Mouse (Mus musculus): ENCODE results near the gene Pax3. TPM values are rescaled to one million over a fixed set of nuclear protein-coding genes. Genes with fewer than 3 reads are reported as not detected.

Gene Pax3
- polyA plus RNA-seq, 1 experiment from 2014 or later, result 0.19 TPM

GRCm38 (mm10) chr1:78194381-78195047, 2.4 kb downstream of the Pax3 start:
- Histone ChIP-seq H3K27ac (ENCODE audit: low read depth, low read length) (no peak overlapping the region), H3K9me3 (replicated peaks; ENCODE audit: control insufficient read depth, low read length) (no peaks in the 10 kb centered on the region), H3K4me1 (ENCODE audit: control insufficient read depth, insufficient read depth, low read length) (0 out of 2 replicates have a peak, but pooled peaks cover 2% of the 10 kb centered on the region), H3K36me3 (ENCODE audit: control insufficient read depth, insufficient read depth, low read length) (no peaks in the 10 kb centered on the region), H3K27me3 (ENCODE audit: control insufficient read depth, insufficient read depth, low read length) (peaks cover 99% of the 10 kb centered on the region), H3K4me3 (ENCODE audit: low read depth, low read length) (no peak overlapping the region), H3K4me2 (no peak overlapping the region), H3K9ac (ENCODE audit: low read depth, low read length) (no peak overlapping the region)
- 4% methylated on average over 6 of the region's 6 CpGs for WGBS (ENCODE audit: insufficient replicate concordance)
- ATAC-seq (replicated peaks; ENCODE audit: insufficient number of reproducible peaks, low FRiP score, low TSS enrichment), result no peak

- ATAC-seq (replicated peaks; ENCODE audit: insufficient number of reproducible peaks, low FRiP score, low TSS enrichment), result no peak
- H3K4me2 ChIP-seq, result no peak overlapping the region
These were observed 3.4 kb downstream of the Pax3 start for GRCm38 (mm10) chr1:78193465-78193991.

GRCm38 (mm10) chr1:78192746-78193464, 4.0 kb downstream of the Pax3 start:
- ATAC-seq (replicated peaks; ENCODE audit: insufficient number of reproducible peaks, low FRiP score, low TSS enrichment), result no peak
- Histone ChIP-seq H3K9ac (ENCODE audit: low read depth, low read length) (no peak overlapping the region), H3K4me1 (ENCODE audit: control insufficient read depth, insufficient read depth, low read length) (0 out of 2 replicates have a peak, but pooled peaks cover 2% of the 10 kb centered on the region), H3K36me3 (ENCODE audit: control insufficient read depth, insufficient read depth, low read length) (no peaks in the 10 kb centered on the region), H3K9me3 (replicated peaks; ENCODE audit: control insufficient read depth, low read length) (no peaks in the 10 kb centered on the region), H3K27ac (ENCODE audit: low read depth, low read length) (no peak overlapping the region), H3K4me2 (no peak overlapping the region), H3K27me3 (ENCODE audit: control insufficient read depth, insufficient read depth, low read length) (peaks cover 98% of the 10 kb centered on the region), H3K4me3 (ENCODE audit: low read depth, low read length) (no peak overlapping the region)
- WGBS (ENCODE audit: insufficient replicate concordance), result 1% methylated on average over 20 of the region's 20 CpGs

More at GRCm38 (mm10) chr1:78193465-78193991, 3.4 kb downstream of the Pax3 start:
- no peaks in the 10 kb centered on the region for H3K36me3 ChIP-seq (ENCODE audit: control insufficient read depth, insufficient read depth, low read length)
- no peaks in the 10 kb centered on the region for H3K9me3 ChIP-seq (replicated peaks; ENCODE audit: control insufficient read depth, low read length)
- H3K27me3 ChIP-seq (ENCODE audit: control insufficient read depth, insufficient read depth, low read length), result peaks cover 98% of the 10 kb centered on the region
- H3K27ac ChIP-seq (ENCODE audit: low read depth, low read length), result no peak overlapping the region
- no peak overlapping the region for H3K4me3 ChIP-seq (ENCODE audit: low read depth, low read length)
- 2% methylated on average over 20 of the region's 20 CpGs for WGBS (ENCODE audit: insufficient replicate concordance)
- no peak overlapping the region for H3K9ac ChIP-seq (ENCODE audit: low read depth, low read length)
- 0 out of 2 replicates have a peak, but pooled peaks cover 2% of the 10 kb centered on the region for H3K4me1 ChIP-seq (ENCODE audit: control insufficient read depth, insufficient read depth, low read length)

- no peak for ATAC-seq (replicated peaks; ENCODE audit: insufficient number of reproducible peaks, low FRiP score, low TSS enrichment)
- Histone ChIP-seq H3K27me3 (ENCODE audit: control insufficient read depth, insufficient read depth, low read length) (peaks cover 98% of the 10 kb centered on the region), H3K9me3 (replicated peaks; ENCODE audit: control insufficient read depth, low read length) (no peaks in the 10 kb centered on the region), H3K9ac (ENCODE audit: low read depth, low read length) (no peak overlapping the region), H3K4me2 (no peak overlapping the region), H3K27ac (ENCODE audit: low read depth, low read length) (no peak overlapping the region), H3K36me3 (ENCODE audit: control insufficient read depth, insufficient read depth, low read length) (no peaks in the 10 kb centered on the region), H3K4me3 (ENCODE audit: low read depth, low read length) (no peak overlapping the region), H3K4me1 (ENCODE audit: control insufficient read depth, insufficient read depth, low read length) (0 out of 2 replicates have a peak, but pooled peaks cover 2% of the 10 kb centered on the region)
- 4% methylated on average over 19 of the region's 19 CpGs for WGBS (ENCODE audit: insufficient replicate concordance)
These were observed 4.7 kb downstream of the Pax3 start for GRCm38 (mm10) chr1:78192217-78192735.

GRCm38 (mm10) chr1:78191761-78192160, 5.2 kb downstream of the Pax3 start:
- Histone ChIP-seq H3K36me3 (ENCODE audit: control insufficient read depth, insufficient read depth, low read length) (no peaks in the 10 kb centered on the region), H3K4me1 (ENCODE audit: control insufficient read depth, insufficient read depth, low read length) (0 out of 2 replicates have a peak, but pooled peaks cover 2% of the 10 kb centered on the region), H3K4me2 (no peak overlapping the region), H3K9me3 (replicated peaks; ENCODE audit: control insufficient read depth, low read length) (no peaks in the 10 kb centered on the region), H3K4me3 (ENCODE audit: low read depth, low read length) (no peak overlapping the region), H3K27me3 (ENCODE audit: control insufficient read depth, insufficient read depth, low read length) (peaks cover 98% of the 10 kb centered on the region), H3K9ac (ENCODE audit: low read depth, low read length) (no peak overlapping the region), H3K27ac (ENCODE audit: low read depth, low read length) (no peak overlapping the region)
- ATAC-seq (replicated peaks; ENCODE audit: insufficient number of reproducible peaks, low FRiP score, low TSS enrichment), result no peak
- WGBS (ENCODE audit: insufficient replicate concordance), result 44% methylated on average over 1 of the region's 1 CpGs

GRCm38 (mm10) chr1:78191331-78191730, 5.6 kb downstream of the Pax3 start:
- ATAC-seq (replicated peaks; ENCODE audit: insufficient number of reproducible peaks, low FRiP score, low TSS enrichment), result no peak
- no peak overlapping the region for H3K9ac ChIP-seq (ENCODE audit: low read depth, low read length)
- no peak overlapping the region for H3K4me3 ChIP-seq (ENCODE audit: low read depth, low read length)
- 0 out of 2 replicates have a peak, but pooled peaks cover 2% of the 10 kb centered on the region for H3K4me1 ChIP-seq (ENCODE audit: control insufficient read depth, insufficient read depth, low read length)
- no peak overlapping the region for H3K27ac ChIP-seq (ENCODE audit: low read depth, low read length)
- H3K4me2 ChIP-seq, result no peak overlapping the region
- H3K9me3 ChIP-seq (replicated peaks; ENCODE audit: control insufficient read depth, low read length), result no peaks in the 10 kb centered on the region
- no peaks in the 10 kb centered on the region for H3K36me3 ChIP-seq (ENCODE audit: control insufficient read depth, insufficient read depth, low read length)
- H3K27me3 ChIP-seq (ENCODE audit: control insufficient read depth, insufficient read depth, low read length), result peaks cover 94% of the 10 kb centered on the region
- 32% methylated on average over 1 of the region's 1 CpGs for WGBS (ENCODE audit: insufficient replicate concordance)

- Histone ChIP-seq H3K27ac (ENCODE audit: low read depth, low read length) (no peak overlapping the region), H3K4me2 (no peak overlapping the region), H3K9ac (ENCODE audit: low read depth, low read length) (no peak overlapping the region), H3K36me3 (ENCODE audit: control insufficient read depth, insufficient read depth, low read length) (no peaks in the 10 kb centered on the region), H3K4me3 (ENCODE audit: low read depth, low read length) (no peak overlapping the region), H3K9me3 (replicated peaks; ENCODE audit: control insufficient read depth, low read length) (no peaks in the 10 kb centered on the region), H3K4me1 (ENCODE audit: control insufficient read depth, insufficient read depth, low read length) (0 out of 2 replicates have a peak, but pooled peaks cover 2% of the 10 kb centered on the region), H3K27me3 (ENCODE audit: control insufficient read depth, insufficient read depth, low read length) (peaks cover 91% of the 10 kb centered on the region)
- 7% methylated on average over 12 of the region's 12 CpGs for WGBS (ENCODE audit: insufficient replicate concordance)
- ATAC-seq (replicated peaks; ENCODE audit: insufficient number of reproducible peaks, low FRiP score, low TSS enrichment), result no peak
These were observed 6.4 kb downstream of the Pax3 start for GRCm38 (mm10) chr1:78190386-78191111.
